Mouse (Mus musculus) granulocyte monocyte progenitor cell, adult 5-6 weeks (primary cell): ENCODE results near the gene Tmed3. TPM values are rescaled to one million over a fixed set of nuclear protein-coding genes. Genes with fewer than 3 reads are reported as not detected.

Experiments used
- ATAC-seq: replicated peaks from 2 replicates; pipeline ENCODE4 v1.8.0; 2016; ENCODE audit warnings: mild to moderate bottlenecking, moderate TSS enrichment, inconsistent platforms; ENCODE audit not compliant: poor library complexity, severe bottlenecking
- total RNA-seq, 2 experiments: library from RNA; stranded (forward) in 1 of 2; stranded (reverse) in 1 of 2; fragments of 200-712, 200-1000 nt in 1 of 2; fragments of >200 nt in 1 of 2; fragmentation: Nextera tagmentation in 1 of 2; gene quantifications; 2 replicates each; pipeline ENCODE4 v1.2.3; 2014 to 2017

Gene Tmed3
- 304 and 307 TPM in 2 replicates for total RNA-seq (2014; fragmentation: Nextera tagmentation)
- 239 and 283 TPM in 2 replicates for total RNA-seq (2017)

DNA sequence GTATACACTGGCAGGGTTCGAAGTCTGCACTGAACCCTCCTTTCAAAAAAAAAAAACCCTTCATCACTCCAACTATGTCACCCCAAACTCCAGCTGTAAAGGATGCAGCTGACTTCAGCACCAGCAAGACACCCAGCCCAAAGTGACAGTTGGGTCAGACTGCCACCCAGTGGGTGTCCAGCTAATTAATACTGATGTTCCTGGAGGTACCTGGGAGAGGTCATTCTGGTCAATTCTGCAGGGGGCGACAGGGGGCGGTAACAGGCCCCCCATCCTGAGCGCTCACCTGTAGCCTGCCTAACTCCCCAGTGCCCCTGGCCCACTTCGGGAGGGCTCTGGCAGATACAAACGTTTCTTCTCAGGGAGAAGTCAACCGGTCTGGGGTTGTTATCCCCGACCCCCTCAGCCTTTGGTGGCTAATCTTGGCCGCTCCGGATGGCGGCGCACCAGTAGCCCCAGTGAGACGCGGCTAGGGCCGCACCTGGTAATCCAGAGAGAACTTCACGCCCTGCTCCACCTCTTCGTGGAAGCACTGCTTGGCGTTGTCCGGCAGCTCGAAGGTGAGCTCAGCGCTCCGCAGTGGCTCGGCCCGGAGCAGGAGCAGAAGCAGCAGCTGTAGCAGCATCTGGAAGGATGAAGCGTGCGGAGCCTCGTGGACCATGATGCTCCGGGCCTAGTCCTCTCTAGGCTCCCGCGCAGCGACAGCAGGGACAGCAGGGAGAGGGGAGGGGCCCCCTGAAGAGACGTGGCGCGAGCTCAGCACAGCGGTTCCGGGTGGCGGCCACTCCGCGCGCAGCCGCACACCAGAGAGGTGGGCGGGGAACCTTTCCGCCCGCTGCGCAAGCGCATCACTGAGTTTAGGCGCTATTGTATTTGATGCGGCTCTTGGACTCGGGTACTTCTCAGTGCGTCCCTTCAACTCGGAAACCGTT, at the start of gene Tmed3:
Tmed3 (minus strand) TSS at position 804 of the 932 bp plus-strand sequence.
- ATAC-seq: peak; percentile 75

DNA sequence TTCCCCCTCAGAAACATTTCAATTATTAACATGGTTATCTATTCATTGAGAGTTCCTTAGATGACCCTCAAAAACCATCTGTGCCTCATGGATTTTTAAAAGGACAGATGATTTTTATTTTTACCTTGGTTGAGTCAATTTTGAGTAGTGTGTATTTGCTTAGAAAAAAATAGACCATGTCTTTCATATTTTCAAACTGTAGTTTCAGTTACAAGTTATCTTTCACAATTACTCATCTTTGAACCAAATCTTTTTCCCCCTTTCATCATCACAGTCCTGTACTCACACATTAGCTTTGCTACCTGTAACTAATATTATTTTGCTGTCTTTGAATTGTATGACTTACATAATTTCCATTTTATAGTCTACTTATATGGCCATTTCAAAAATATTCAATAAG, 35.2 kb upstream of the Tmed3 start:
- ATAC-seq: no peak

DNA sequence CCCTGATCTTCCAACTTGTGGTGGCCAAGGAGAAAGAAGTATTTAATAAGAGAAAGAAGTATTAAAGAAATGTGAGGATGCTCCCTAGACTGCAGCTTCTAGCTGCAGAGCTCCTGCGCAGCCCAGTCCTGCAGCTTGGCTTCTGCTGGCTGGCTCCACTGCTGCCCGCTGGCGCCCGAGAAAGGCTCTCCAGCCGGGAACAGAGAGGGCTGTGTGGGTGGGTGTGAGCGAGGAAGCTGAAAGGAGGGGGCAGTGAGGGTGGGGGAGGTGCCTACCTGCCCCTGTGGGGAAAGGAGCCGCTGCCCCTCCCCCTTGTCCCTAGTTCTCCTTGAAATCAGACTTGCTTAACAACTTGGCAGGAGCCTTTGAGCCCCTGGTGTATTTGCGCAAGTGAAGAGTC, 33.4 kb upstream of the Tmed3 start, which contains the start of gene Ankrd34c:
Ankrd34c (minus strand) TSS at position 181 of the 400 bp plus-strand sequence.
- no peak for ATAC-seq

GRCm38 (mm10) chr9:89737888-89738287, 33.0 kb upstream of the Tmed3 start:
- no peak for ATAC-seq

DNA sequence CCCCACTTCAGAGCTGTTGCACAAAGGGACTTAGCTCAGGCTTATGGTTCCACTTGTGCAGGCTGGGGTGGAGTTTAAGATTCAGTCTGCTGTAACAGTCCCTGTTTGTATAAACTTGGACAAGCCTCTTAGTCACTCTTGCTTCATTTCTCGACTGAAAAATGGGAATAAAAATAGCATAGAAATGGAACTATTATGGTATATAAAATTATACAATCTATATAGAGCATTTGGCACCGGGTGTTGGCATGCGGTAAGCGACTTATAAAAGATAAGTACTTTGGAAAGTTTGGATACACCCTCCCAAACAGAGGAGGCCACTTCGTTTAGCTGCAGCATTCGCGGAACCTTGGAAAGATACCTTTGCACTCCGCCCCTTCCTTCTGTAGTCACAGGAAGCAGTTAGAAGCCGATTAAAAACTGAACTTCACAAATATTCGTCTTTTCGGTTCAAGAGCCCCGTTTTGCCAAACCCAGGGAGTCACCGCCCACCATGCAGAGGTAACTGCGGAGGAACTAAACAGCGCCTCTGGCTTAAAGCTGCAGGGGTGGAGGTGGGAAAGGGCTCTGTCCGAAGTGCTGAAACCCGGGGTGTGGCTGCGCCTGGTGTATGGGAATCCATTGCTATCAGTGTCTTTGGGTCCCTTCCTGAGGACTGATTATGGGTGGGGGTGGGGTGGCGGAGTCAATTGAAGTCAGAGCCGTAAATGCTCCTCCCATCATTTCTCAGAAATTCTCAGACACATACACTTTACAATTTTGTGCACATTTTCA, 32.3 kb upstream of the Tmed3 start:
- peak; percentile 79 for ATAC-seq

DNA sequence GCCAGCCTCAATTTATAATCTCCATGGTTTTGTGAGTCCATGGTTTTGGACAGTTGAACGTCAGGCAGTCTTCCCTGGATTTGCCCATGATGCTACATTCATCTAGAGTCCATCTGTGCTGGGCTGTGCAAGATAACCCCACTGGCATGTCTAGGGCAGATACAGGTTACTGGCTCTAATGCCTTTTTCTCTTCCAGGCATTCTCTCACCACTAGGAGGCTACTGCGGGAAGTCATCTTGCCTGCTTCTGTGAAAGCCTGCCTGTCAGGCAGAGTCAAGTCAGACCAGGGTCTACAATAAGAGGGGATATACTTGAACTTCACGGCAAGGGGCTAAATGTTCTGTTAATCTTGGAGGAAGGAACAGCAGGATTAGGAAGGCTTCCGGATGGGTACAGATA, 2.0 kb upstream of the Tmed3 start:
- peak; percentile 20; the same call in 1 of the 2 replicates for ATAC-seq

DNA sequence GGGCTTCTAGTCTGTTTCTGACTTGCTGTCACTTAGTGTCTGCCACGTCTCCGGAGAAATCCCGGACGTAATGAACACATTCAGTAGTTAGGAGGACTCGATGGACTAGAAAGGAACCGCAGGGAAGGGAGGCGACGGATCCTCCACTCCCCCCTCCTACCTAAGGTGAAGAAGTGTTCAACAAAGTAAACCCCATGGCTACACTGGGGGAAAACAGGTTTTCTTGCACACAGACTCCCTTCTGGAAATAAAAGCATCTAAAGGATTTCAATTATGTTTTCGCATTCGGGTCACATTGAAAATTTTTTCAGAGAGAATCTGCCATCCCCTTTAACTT, 297 bp upstream of the Tmed3 start:
- 0 out of 2 replicates have a peak, but pooled peaks have one; percentile 2 for ATAC-seq

DNA sequence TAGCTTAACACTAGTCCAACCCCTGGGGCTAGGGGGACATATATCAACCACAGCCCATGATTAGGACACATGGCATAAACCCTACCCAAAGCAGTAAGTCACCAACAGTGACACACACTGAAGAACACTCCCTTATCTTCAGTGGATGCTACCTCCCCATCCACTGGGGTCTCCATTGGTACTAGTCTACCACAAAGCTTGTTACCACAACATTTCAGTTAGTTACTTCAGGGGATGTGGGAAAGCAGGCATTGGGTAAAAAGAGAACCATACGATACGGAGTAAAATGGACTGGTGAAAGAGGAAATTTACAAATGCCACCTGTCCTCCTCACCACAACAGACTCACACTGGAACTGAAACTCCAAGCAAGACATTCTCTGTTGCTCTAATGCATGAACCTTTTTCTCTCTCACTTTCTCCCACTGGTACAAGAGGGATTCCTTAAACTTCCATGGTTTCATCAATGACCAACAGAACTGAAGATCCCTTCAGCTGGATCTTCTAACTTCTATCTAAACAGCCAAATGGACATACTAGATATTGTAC, 3.9 kb downstream of the Tmed3 start:
- peak; percentile 70 for ATAC-seq

GRCm38 (mm10) chr9:89695143-89695542, 9.7 kb downstream of the Tmed3 start:
- ATAC-seq: peak; percentile 80

- no peak for ATAC-seq
These were observed 11.2 kb downstream of the Tmed3 start for GRCm38 (mm10) chr9:89693670-89694069.

DNA sequence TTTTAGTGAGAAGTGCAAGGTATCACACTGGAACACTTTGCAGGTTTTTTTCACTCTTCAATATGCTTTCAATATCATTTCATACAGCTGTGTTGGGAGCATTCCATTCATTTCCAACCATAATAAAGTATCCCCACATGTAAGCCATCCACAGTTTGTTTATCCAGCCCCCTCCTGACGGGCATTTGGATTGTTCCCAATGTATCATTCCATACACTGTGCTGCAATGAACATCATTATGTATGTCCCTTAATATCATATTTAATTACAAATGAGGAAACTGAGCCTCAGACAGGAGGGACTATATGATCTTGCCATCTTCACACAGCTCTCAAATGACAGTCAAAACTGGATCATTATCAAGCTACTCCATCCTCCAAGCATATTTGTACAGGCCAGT, 15.7 kb downstream of the Tmed3 start:
- no peak for ATAC-seq

DNA sequence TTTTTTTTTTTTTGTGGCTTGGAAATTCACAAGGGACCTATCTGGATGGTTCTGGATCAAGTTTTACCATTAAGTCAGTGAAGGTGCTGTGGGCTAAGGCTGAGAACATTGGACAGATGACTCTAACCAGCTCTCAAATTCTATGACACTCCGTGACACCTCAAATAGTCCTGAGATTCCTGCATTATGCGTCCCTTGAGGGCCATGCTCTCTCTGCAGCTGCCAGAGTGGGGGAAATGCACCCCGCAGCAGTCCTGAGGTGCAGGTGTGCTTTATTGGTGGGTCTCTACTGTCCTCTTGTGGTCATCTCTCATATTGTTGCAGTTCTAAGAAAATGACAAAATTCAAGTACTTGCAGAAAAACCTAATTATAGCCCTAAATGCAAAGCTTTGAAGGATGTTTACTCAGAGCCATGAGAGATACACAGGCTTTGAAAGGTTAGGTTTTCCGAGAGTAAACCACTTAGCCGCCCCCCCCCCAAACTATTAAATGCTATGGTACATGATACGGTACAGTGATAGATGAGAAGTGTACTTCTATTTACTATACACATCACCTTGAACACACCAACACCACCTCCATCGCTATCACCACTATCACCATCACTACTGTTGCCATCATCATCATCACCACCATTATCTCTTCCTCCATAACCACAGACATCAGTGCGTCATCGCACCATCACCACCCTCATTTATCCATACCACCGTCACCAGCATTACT, 17.2 kb downstream of the Tmed3 start:
- ATAC-seq: peak; percentile 96

DNA sequence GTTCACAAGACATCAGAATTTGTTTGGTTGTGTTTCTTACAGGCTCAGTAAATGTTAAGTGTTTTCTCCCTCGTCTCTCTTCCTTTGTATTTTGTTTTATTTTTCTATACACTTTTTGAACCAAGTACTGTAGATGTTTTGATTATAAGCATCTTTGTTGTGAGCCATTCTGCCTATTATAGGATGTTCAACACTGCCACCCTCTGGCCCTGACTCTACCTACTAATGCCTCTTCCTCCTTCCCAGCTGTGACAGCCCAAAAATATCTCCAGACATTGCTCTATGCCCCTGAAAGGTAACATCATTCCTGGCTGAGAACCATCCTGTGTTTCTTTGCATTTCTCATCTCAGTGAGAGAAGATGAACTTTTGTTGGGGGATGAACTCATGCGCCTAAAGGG, 18.6 kb downstream of the Tmed3 start:
- no peak for ATAC-seq

DNA sequence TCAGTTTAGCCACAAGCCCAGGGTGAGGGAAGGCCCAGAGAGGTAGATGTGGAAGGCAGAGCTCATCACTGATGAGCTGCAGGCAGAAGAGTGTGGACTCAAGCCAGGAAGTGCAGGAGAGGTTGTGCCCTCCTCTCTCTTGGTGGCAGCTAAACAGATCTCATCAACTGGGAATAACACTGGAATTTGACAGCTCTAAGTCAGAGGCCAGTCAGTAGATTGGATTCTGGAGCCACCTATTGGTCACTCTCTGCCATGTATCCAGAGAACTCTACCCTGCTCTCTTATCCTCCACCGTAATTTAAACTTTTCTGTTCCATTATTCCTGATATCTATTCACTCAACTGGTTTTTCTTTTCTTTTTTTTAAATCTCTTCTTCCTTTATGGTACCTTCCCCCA, 25.9 kb downstream of the Tmed3 start:
- ATAC-seq: no peak

DNA sequence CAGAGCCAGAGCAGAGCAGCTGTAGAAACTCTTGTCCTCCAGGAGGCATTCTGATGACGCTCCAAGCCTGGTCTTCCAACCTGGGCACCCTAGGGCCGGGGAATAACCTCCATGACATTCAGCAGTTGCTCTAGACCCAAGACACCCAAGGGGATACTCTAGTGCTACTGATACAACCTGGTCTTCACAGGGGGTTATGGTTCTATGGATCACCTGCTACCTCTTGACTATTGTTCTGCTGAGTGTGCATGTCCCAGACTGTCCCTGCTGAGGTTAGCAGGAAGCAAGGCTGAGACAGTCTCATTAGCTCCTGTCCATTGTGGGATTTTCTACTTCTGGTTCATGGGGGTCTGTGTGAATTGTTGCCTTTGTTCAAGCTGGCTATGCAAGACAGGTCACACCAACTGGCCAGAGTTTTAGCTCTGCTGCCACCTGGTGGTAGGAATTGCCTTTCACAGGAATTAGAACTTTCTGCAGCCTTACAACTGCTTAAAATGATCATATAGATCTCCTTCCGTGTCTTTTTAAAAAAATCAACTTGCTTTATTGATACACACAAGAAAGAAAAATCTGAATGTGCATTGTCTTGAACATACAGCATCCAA, 30.8 kb downstream of the Tmed3 start:
- ATAC-seq: peak; percentile 79

- peak; percentile 80 for ATAC-seq
These were observed 31.5 kb downstream of the Tmed3 start for GRCm38 (mm10) chr9:89673402-89673801.

- no peak for ATAC-seq
These were observed 35.0 kb downstream of the Tmed3 start for GRCm38 (mm10) chr9:89669878-89670277.

DNA sequence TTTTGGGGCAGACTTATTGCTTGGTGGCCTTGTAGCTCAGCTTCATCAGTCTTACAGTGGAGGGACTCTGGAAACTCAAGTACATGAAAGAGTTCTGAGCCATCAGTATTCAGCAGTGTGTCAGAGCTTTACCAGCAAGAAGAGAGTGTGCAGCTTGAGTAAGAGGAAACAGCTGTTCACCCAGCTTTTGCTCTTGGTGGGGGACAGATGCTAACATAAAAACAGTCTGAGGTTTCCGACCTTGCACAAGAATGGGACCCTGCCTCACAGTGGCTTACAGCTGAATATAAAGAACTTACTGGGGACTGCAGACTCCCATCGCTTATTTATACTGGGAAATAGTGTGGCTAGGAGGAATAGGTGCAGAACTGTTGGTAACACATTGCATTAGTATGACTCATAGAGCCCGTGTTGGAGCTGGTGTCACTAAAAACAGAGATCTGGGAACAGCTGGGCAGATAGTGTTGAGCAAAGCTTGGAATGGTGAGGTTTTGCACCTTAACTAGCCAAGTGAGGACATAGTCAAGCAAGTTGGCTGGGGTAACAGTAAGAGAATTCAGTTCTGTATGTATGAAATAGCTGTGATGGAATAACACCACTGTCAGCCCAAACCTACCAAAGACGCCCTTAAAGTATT, 37.4 kb downstream of the Tmed3 start:
- peak; percentile 97 for ATAC-seq

- peak; percentile 98 for ATAC-seq
These were observed 54.0 kb downstream of the Tmed3 start for GRCm38 (mm10) chr9:89650913-89651312.
